Mouse (Mus musculus) bone marrow, adult 2 months (tissue): ENCODE results near the gene Nnat. TPM values are rescaled to one million over a fixed set of nuclear protein-coding genes. Genes with fewer than 3 reads are reported as not detected.
"Not testable (repeated sequence)": the region's sequence is repeated elsewhere in the genome, so short reads cannot be mapped to it uniquely, and the experiment has no call there.

Experiments used
- H3K27ac ChIP-seq: fragments of 200-500 bp; 2 replicates; pipeline ENCODE4 v1.5.1; 2012; ENCODE audit warnings: low read depth, mild to moderate bottlenecking, control low read depth, inconsistent platforms, low read length; ENCODE audit not compliant: control insufficient read depth, poor library complexity, insufficient read depth
- H3K4me1 ChIP-seq: fragments of 200-500 bp; 2 replicates; pipeline ENCODE4 v1.6.1; 2011; ENCODE audit warnings: low read length; ENCODE audit not compliant: control insufficient read depth, insufficient read depth
- H3K4me3 ChIP-seq: fragments of 200-500 bp; replicated peaks from 2 replicates; pipeline ENCODE3; 2011; ENCODE audit warnings: mild to moderate bottlenecking, low read depth, low read length, control low read depth; ENCODE audit not compliant: control insufficient read depth
- CTCF ChIP-seq: fragments of 200-500 bp; IDR thresholded peaks from 2 replicates; pipeline ENCODE4 v1.5.1; 2011; ENCODE audit warnings: low read length, control low read depth; ENCODE audit not compliant: control insufficient read depth, insufficient read depth
- POLR2A ChIP-seq: fragments of 200-500 bp; IDR thresholded peaks from 2 replicates; pipeline ENCODE4 v1.6.1; 2011; ENCODE audit warnings: low read depth, mild to moderate bottlenecking, control low read depth, low read length, borderline replicate concordance; ENCODE audit not compliant: control insufficient read depth
- WGBS: fragments of 180-500 bp; shearing (Covaris S2); methylation state at CpG from one replicate; pipeline ENCODE4 v1.1.7; 2018; 5-methylcytosine and 5-hydroxymethylcytosine counted together
- polyA plus RNA-seq: library from polyadenylated mRNA; stranded (reverse); fragments of >200 nt; gene quantifications from 2 replicates; pipeline ENCODE4 v1.2.4, GENCODE M21; 2011; ENCODE audit warnings: low replicate concordance; ENCODE audit not compliant: missing spikeins, insufficient read depth, insufficient read length

Nnat gene
- polyA plus RNA-seq, 1 experiment = not detected

GRCm38 (mm10) chr2:157568881-157569280 is 9.0 kb downstream of the Nnat start:
- no peak overlapping the region for H3K4me3 ChIP-seq
- H3K27ac ChIP-seq = no peak overlapping the region
- WGBS = 72% methylated on average over 2 of the region's 2 CpGs
- TF ChIP-seq CTCF (no peak), POLR2A (no peak)
- H3K4me1 ChIP-seq = peaks cover 3% of the 10 kb centered on the region

- 69% methylated on average over 9 of the region's 9 CpGs for WGBS
- Histone ChIP-seq H3K27ac (no peak overlapping the region), H3K4me1 (peaks cover 3% of the 10 kb centered on the region), H3K4me3 (no peak overlapping the region)
- TF ChIP-seq CTCF (no peak), POLR2A (no peak)
These were observed 10.1 kb downstream of the Nnat start for GRCm38 (mm10) chr2:157569796-157570485.

DNA sequence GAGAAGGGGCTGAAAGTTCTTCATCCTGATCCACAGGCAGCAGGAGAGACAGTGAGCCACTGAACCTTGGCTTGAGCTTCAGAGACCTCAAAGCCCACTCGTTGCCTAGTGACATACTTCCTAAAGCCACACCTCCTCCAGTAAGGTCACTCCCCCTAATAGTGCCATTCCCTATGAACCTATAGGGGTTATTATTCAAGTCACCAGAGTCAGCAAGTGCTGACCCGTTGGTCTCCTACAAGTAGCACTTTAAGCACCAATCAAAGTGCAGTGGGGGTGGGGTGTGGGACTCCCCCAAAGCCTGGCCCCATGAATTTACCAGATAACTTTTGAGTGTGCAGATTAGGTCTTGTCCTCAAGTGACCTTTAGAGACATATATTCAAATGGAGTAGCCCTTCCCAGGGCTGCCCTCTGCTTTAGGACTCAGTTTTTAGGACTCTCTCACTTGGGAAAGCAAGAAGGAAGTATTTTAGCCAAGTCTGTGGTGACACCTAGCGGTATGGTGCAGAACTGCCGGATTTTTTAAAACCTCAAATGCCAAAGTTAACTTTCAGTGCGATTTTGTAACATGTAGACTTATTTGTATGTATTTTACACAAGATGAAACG is 11.4 kb downstream of the Nnat start, which contains the start of gene Blcap:
Gene Blcap, minus strand, starts transcription at position 51 of the 609 bp plus-strand sequence.
- Histone ChIP-seq H3K27ac (no peak within 1 kb of the TSS), H3K4me3 (no peak within 1 kb of the TSS), H3K4me1 (peaks cover 3% of the 10 kb centered on the region)
- TF ChIP-seq CTCF (no peak), POLR2A (no peak)
- 14% methylated on average over 6 of the region's 6 CpGs for WGBS

DNA sequence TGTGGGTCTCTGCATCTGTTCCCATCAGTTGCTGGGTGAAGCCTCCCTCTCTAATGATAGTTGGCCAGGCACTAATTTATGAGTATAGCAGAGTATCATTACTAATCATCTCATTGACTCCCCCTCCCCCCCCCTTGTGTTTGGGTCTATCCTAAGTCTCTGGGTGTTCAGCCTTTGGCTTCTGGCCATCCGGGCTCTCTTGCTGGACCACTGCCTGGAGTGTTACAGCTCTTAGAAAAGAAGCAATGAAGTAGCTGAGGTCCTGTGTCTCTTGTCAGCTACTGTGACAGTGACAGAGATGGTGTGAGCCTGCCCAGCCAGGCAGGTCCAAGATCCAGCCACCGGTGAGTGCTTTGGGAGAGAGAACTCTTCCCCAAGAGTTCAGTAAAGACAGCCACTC is 12.9 kb downstream of the Nnat start:
- no peak overlapping the region for H3K4me3 ChIP-seq
- no peak overlapping the region for H3K27ac ChIP-seq
- 60% methylated on average over 2 of the region's 2 CpGs for WGBS
- no peaks in the 10 kb centered on the region for H3K4me1 ChIP-seq
- TF ChIP-seq CTCF (no peak), POLR2A (no peak)

DNA sequence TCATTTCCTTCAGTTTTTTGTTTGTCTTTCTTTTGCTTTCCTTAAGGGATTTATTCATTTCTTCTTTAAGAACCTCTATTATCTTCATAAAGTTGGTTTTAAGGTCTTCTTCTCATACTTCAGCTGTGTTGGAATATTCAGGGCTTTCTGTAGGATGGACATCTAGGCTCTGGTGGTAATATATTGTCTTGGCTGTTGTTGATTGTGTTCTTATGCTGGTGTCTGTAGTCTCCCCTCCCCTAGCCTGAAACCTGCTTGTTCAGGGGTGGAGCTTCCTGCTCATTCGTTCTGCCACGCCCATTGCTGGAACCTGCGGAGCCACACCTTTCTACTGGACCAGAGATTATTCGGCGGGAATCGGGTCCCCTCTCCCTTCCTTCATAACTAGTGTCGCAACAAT is 25.5 kb downstream of the Nnat start:
- H3K4me1 ChIP-seq, H3K4me3 ChIP-seq, H3K27ac ChIP-seq: not testable (repeated sequence)
- 51% methylated on average over 7 of the region's 7 CpGs for WGBS

DNA sequence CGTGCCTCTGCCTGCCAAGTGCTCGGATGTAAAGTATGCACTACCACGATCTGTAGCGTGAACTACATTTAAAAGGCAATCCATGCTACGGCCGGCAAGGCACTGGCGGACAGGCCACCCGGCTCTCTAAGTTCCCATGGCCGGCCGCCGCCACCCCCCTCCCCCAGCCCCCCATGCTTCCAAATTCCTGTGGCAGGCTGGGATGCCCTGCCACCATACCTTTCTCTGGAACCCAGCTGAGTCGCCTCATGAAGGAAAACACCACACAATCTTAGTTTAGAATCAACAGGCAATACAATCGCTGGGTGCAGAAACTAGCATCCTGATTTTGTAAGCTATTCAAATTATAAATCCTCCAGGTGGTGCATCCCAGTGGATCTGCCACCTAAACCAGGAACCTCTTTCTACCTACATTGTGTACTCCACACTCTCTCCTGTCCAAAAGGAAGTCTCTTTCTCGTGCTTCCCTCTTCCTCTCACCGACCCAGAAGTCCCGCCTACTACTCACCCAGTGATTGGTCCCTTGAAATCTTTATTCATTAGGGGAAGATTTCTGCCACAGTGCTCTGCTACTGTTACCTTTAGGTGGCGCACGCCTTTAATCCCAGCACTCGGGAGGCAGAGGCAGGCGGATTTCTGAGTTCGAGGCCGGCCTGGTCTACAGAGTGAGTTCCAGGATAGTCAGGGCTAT is 37.1 kb downstream of the Nnat start:
- 57% methylated on average over 22 of the region's 22 CpGs for WGBS
- Histone ChIP-seq H3K4me3 (peak overlapping the region; percentile 18), H3K27ac (no peak overlapping the region), H3K4me1 (no peaks in the 10 kb centered on the region)
- TF ChIP-seq CTCF = no peak

- 62% methylated on average over 6 of the region's 6 CpGs for WGBS
- no peak for TF ChIP-seq CTCF
- no peak for TF ChIP-seq POLR2A
- H3K4me1 ChIP-seq = no peaks in the 10 kb centered on the region
- H3K27ac ChIP-seq = no peak overlapping the region
- no peak overlapping the region for H3K4me3 ChIP-seq
These were observed 41.6 kb downstream of the Nnat start for GRCm38 (mm10) chr2:157601435-157601839.

DNA sequence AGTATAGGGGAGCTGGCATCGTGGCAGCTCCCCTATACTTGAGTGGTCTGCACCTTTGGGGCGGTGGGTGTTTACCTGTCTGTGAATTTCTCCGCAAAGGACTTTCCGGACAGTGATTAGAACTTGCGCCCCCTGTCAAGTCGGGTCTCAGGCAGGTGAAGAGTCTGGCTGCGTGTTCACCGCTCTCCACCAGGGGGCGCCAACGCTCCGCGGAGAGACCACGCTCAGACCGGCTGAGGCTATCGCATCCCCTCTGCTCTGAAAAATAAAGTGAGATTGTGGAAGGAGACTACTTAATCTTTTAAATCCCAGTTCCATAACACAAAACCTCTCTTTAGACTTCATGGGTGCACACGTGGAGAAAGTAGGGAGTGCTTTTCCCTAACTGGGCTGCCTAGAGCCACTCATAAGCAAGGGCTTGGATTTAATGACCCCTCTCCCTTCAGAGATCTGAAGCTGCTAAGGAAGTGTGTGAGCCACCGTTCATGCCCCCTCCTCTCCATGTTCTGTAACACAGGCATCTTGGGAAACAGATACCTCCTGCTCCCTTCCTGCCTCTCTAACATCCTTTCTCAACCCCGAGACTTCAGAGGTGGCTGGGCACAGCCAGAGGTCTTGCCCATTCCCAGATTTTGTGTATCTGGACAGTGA is 45.3 kb downstream of the Nnat start:
- 6% methylated on average over 18 of the region's 18 CpGs for WGBS
- Histone ChIP-seq H3K4me3 (no peak overlapping the region), H3K4me1 (no peaks in the 10 kb centered on the region), H3K27ac (no peak overlapping the region)
- TF ChIP-seq CTCF = peak; percentile 95
- TF ChIP-seq POLR2A = no peak
